Mouse (Mus musculus) heart, adult 8-10 months (tissue): ENCODE data around the gene Calr4. TPM values are rescaled to one million over a fixed set of nuclear protein-coding genes. Genes with fewer than 3 reads are reported as not detected.
A peak's percentile ranks its signal among the peaks of the same experiment; 100 is the strongest.

Experiments
- DNase-seq: peaks from one replicate; pipeline ENCODE4 v3.0.0; 2022; ENCODE audit warnings: low spot score
- total RNA-seq, 4 experiments: library from RNA; stranded (reverse); gene quantifications; 2 replicates each; pipeline ENCODE4 v1.2.4; 2022

Calr4 gene
- total RNA-seq, 4 experiments from 2014 or later = not detected

GRCm38 (mm10) chr4:109236186-109236879, 2.0 kb downstream of the Calr4 start:
- DNase-seq = no peak

- DNase-seq = no peak
These were observed 4.4 kb downstream of the Calr4 start for GRCm38 (mm10) chr4:109238428-109239268.

- no peak for DNase-seq
These were observed 6.9 kb downstream of the Calr4 start for GRCm38 (mm10) chr4:109241221-109241620.

DNA sequence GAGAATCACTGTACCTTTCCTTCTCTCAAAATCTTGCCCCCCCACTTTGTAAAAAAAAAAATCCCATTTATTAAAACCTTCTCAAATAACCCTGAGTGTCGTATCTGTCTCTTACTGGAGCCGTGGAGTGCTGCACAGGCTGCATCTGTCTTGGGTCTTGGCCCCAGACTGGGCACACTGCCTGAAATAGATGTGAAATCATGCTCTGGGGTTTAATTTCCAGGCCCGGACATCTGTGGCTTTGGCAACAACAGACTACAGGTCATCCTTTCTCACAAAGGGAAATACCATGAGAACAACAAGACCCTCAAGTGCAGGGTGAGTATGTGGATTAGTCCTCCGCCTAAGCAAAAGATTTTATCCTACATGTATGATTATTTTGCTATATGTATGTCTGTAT, 7.6 kb downstream of the Calr4 start:
- peak; percentile 74 for DNase-seq

DNA sequence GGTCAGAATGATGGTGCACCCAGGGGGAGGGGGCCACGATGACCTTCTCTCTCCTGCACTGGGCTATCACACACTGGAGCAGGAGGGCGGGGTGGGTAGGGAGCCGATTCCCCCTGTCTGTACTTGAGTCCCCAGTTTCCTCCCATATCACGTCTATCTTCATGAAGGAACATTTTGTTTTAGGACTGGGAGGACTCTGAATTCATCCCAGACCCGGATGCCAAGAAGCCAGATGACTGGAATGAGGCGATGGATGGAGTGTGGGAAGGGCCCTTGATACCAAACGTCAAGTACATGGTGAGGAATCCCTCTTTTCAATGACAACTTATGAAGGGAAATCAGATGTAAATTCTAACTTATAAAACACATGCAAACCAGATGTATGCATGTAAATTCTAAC, 10.2 kb downstream of the Calr4 start:
- peak; percentile 67 for DNase-seq

DNA sequence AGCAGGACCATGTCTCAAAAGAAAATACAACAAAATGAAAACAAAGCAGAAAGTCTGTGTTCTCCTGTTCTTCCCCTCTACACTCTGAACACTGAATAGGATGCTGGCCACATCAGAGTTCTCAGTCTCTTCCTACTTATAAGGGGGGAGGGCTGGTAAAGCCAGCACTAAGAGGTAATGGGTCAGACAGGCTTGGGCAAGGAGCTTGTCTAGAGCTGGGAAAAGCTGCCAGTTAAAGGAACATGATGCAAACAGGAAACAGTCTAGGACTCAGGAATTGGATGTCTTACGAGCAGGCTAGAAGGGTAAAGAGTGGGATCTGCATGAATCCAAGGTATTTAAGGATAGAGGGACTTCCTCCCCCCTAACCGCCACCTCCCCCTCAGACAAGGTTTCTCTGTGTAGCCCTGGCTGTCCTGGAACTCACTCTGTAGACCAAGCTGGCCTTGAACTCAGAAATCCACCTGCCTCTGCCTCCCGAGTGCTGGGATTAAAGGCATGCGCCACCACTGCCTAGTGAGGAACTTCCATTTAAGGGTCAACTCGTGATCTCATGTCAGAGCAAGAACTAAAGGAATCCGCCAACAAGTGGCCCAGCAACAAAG, 10.8 kb downstream of the Calr4 start:
- no peak for DNase-seq

- DNase-seq = no peak
These were observed 17.3 kb downstream of the Calr4 start for GRCm38 (mm10) chr4:109251605-109252004.

DNA sequence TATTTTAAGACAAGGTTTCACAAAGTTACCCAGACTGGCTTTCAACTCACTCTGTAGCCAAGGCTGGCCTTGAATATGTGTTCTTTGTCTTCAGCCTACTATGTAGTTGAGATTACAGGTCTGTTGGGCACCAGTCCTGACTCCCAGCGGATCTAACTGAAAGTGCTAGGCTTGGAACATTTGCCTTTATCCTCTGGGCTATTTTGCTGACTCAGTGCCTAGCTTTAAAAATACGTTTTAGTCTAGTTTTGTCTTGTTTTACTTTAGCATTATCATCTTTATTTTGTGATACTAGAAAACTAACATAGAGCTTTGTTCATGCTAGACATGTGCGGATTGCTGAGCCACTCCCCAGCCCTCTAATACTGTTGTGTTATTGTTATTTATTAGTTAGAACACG, 17.9 kb downstream of the Calr4 start:
- no peak for DNase-seq

DNA sequence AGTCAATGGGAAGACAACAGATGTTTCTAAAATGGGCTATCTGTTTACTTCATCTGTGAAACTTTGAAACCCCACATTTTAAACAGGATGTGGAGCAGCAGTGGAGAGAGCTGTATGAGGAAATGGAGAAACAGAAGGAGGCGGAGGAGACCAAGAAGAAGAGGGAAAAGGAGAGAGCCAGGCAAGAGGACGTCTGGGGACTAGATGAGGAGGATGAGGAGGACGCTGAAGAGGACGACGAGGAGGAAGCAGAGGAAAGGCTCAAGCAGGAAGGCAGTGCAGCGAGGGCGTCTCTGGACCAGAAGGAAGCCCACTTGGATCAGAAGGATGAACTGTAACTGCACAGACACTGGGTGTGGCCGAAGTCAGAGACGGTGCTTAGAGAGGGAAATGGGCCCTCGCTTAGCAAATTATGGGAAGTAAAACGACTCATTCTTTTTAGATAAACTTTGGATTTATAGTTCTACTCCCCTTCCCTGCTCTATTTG, 19.4 kb downstream of the Calr4 start:
- no peak for DNase-seq

GRCm38 (mm10) chr4:109254511-109254910, 20.2 kb downstream of the Calr4 start:
- no peak for DNase-seq

DNA sequence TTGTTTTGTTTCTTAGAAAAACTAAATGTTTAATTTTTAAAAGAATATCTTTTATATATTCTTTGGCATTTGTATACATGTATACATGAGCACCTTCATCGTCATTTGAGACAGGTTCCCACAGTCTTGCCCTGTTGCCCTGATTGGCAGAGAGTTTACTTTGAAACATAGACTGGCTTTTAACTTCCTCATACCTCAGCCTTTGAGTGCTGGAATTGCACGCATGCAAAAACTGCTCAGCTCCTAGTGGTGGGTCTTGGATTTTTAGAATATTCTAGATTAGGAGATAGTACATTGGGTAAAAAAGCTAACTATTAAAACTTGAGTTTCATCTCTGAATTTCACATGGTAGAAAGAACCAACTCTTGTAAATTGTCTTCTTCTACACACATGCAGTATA, 21.0 kb downstream of the Calr4 start:
- no peak for DNase-seq

GRCm38 (mm10) chr4:109255727-109256417, 21.6 kb downstream of the Calr4 start:
- no peak for DNase-seq

- no peak for DNase-seq
These were observed 22.5 kb downstream of the Calr4 start for GRCm38 (mm10) chr4:109256791-109257190.

DNA sequence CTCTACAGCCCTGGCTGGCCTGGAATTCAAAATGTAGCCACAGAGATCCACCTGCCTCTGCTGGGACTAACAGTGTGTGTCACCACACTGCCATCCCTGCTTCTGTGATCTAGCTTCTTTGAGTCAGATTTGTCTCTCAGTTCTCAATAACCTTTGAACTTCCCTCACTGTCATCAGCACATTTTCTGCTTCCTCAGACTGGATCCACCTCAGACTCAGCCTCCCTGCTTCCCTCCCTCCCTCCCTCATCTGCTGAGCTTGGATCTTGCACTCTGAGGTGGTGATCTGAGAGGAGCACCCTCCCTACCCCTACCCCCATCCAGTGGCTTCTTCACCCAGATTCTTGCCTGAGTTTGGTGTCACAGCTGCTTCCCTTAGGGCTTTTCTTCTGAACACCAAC, 23.4 kb downstream of the Calr4 start:
- no peak for DNase-seq

- no peak for DNase-seq
These were observed 27.8 kb downstream of the Calr4 start for GRCm38 (mm10) chr4:109262068-109262467.

DNA sequence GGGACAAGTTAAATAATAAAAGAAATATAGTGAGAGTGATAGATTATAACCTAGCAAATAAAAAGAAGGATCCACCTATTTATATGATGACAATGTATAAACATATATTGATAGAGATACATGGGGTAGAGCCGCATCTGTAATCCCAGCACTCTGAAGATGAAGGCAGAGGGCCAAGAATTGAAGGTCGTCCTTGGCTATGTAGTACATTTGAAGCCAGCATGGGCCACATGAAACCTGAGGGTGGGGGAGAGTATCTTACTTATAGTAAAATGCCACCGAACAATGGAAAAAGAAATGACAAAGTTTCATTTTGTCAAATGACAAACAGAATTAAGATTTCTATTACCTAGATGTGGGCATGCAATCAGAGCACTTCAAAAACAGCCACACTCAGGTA, 31.8 kb downstream of the Calr4 start:
- no peak for DNase-seq

GRCm38 (mm10) chr4:109266744-109267143, 32.5 kb downstream of the Calr4 start:
- no peak for DNase-seq

- DNase-seq = no peak
These were observed 33.2 kb downstream of the Calr4 start for GRCm38 (mm10) chr4:109267452-109267851.

DNA sequence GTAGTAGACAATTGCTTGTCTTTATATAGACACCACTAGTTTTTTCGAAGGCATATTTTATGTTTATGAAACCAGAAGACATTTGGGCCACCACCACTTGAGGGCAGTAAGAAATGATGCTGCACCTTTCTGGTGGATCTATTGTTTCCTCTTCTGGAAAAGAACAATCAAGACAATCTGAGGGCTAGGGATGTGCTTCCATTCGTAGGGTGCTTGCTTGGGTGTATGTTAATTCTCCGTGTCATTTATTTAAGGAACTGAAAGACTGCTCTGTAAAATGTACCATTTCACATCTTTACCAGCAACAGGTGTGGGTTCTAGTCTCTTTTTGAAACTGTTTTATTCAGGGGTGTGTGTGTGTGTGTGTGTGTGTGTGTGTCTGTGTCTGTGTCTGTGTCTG, 34.6 kb downstream of the Calr4 start:
- no peak for DNase-seq

DNA sequence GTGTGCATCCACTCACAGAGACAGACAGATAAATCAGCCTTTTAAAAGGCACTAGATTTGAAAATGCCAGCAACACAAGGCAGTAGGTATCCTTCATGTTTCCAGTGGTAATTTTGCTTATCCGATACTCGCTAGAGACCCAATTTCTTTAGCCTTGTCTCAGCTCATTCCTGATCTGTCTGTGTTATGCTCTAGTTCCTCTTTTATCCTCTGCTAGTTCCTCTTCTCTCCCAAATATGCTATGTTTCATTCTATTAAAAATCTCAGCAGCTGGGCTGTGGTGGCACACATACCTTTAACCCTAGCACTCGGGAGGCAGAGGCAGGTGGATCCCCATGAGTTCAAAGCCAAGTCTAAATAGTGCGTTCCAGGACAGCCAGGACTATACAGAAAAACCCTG, 37.5 kb downstream of the Calr4 start:
- no peak for DNase-seq

- DNase-seq = no peak
These were observed 39.4 kb downstream of the Calr4 start for GRCm38 (mm10) chr4:109273586-109274240.
